Mouse (Mus musculus): Measurements from ENCODE around the gene Mfrp.

GRCm38 (mm10) chr9:44137846-44138245 lies 36.3 kb downstream of the Mfrp start:
- TF ChIP-seq CTCF (conservative IDR thresholded peaks at IDR 0.05; ENCODE audit: insufficient read depth, insufficient read length, low read depth, low read length): no peak
- TF ChIP-seq POLR2A (IDR thresholded peaks at IDR 0.05; ENCODE audit: low read depth, low read length): no peak

All from kidney, adult 2 months (tissue).